Mouse (Mus musculus) adipocyte (in vitro differentiated cells): ENCODE measurements around the gene Tnk1.

Experiments
- DNase-seq: peaks from one replicate; pipeline ENCODE4 v3.0.0-alpha.2; 2016; ENCODE audit warnings: low spot score

The Tnk1 gene

DNA sequence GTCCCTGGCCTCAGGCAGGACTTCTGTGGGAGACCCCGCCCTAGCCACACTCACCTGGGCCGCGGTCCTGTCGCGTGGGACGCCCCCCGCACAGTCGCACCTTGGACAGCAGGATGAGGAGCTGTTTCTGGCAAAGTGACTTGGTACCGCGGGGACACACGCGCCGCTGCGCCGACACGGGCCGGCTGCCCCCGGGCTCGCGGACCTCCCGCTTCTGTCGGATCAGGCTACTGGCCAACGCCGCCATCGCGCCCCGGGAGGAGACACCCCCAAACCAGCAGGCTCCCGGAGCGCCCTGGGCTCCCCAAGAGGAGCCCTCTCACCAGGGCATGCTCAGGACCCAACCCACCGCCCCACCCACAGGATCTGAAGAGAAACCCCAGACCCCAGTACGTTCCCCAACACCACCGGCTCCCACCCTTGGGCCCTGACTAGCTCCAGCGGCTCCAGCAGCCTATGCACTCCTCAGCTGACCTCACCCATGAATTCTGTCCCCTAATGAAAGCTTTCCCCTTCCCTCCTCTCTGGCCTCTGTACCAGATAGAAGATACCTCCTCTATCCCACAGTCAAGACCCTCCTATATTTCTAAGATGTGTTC lies 57.1 kb downstream of the Tnk1 start, which contains the start of gene Fgf11:
TSS of gene Fgf11 (minus strand) at position 479 of the 599 bp plus-strand sequence.
- DNase-seq, result no peak
